Mouse (Mus musculus) heart, postnatal 0 days (tissue): Measurements from ENCODE around the gene Ywhag. TPM values are rescaled to one million over a fixed set of nuclear protein-coding genes. Genes with fewer than 3 reads are reported as not detected.

ENCODE experiments used
- ATAC-seq: fragments of 200-750 bp; cut with Nextera tagmentation; 2 replicates; pipeline ENCODE4 v1.8.0; 2017; ENCODE audit warnings: low read depth, moderate number of reproducible peaks, moderate library complexity; ENCODE audit not compliant: insufficient read depth
- DNase-seq: peaks from one replicate; pipeline ENCODE4 v3.0.0-alpha.2; 2016; ENCODE audit warnings: low spot score
- H3K27ac ChIP-seq: fragments of 300-500 bp; sonication (generic); 2 replicates; pipeline ENCODE4 v1.5.1; 2014; ENCODE audit warnings: low read depth, mild to moderate bottlenecking
- H3K27me3 ChIP-seq: fragments of 300-500 bp; sonication (generic); 2 replicates; pipeline ENCODE4 v1.6.1; 2014; ENCODE audit warnings: low read length, mixed read lengths; ENCODE audit not compliant: control insufficient read depth, insufficient read depth
- H3K36me3 ChIP-seq: fragments of 300-500 bp; sonication (generic); replicated peaks from 2 replicates; pipeline ENCODE4 v1.6.1; 2014; ENCODE audit warnings: low read length, mixed read lengths; ENCODE audit not compliant: control insufficient read depth, insufficient read depth
- H3K4me1 ChIP-seq: fragments of 300-500 bp; sonication (generic); 2 replicates; pipeline ENCODE4 v1.6.1; 2014; ENCODE audit warnings: antibody characterized with exemption; ENCODE audit not compliant: control insufficient read depth, insufficient read depth
- H3K4me2 ChIP-seq: fragments of 300-500 bp; sonication (generic); 2 replicates; pipeline ENCODE4 v1.6.1; 2014; ENCODE audit warnings: low read depth, mild to moderate bottlenecking, low read length, moderate library complexity
- H3K4me3 ChIP-seq: fragments of 300-500 bp; sonication (generic); 2 replicates; pipeline ENCODE4 v1.5.1; 2014; ENCODE audit warnings: low read depth, low read length
- H3K9ac ChIP-seq: fragments of 300-500 bp; sonication (generic); replicated peaks from 2 replicates; pipeline ENCODE4 v1.6.1; 2014; ENCODE audit warnings: low read depth, low read length, mixed read lengths
- H3K9me3 ChIP-seq: fragments of 300-500 bp; sonication (generic); replicated peaks from 2 replicates; pipeline ENCODE4 v1.6.1; 2016; ENCODE audit warnings: low read length; ENCODE audit not compliant: control insufficient read depth
- CTCF ChIP-seq: IDR thresholded peaks from 2 replicates; pipeline ENCODE4 v1.5.1; 2016; ENCODE audit warnings: antibody characterized with exemption, control low read depth, low read depth
- EP300 ChIP-seq: IDR thresholded peaks from 2 replicates; pipeline ENCODE4 v1.6.1; 2016; ENCODE audit warnings: antibody characterized with exemption, low read depth
- WGBS: fragments of 180-500 bp; shearing (Covaris S2); extraction: QIAGEN DNeasy Blood & Tissue Kit; methylation state at CpG from one replicate; pipeline ENCODE4 v1.1.7; 2014; 5-methylcytosine and 5-hydroxymethylcytosine counted together
- polyA plus RNA-seq: library from polyadenylated mRNA; unstranded; fragments of >200 nt; fragmentation: Nextera tagmentation; extraction: Ambion mirVana; gene quantifications from 2 replicates; pipeline ENCODE4 v1.2.1, GENCODE M21; 2015
- total RNA-seq: library from RNA; depleted of rRNA; stranded (reverse); fragments of >200 nt; gene quantifications from 2 replicates; pipeline ENCODE4 v1.2.3, GENCODE M21; 2014; ENCODE audit warnings: low replicate concordance

The Ywhag gene
- total and polyA plus RNA-seq, 2 experiments from 2014 or later, result 67.2 to 149 TPM

GRCm38 (mm10) chr5:135935641-135936190 lies 1.3 kb upstream of the Ywhag start:
- TF ChIP-seq EP300, result no peak
- TF ChIP-seq CTCF, result no peak
- ATAC-seq (no peak), DNase-seq (no peak)
- Histone ChIP-seq H3K9ac (no peak overlapping the region), H3K27ac (peak overlapping the region; percentile 77; the same call in 1 of the 2 replicates), H3K27me3 (no peaks in the 10 kb centered on the region), H3K4me2 (no peak overlapping the region; the same call in 1 of the 2 replicates), H3K4me3 (no peak overlapping the region), H3K9me3 (no peaks in the 10 kb centered on the region), H3K36me3 (peaks cover 11% of the 10 kb centered on the region), H3K4me1 (peaks cover 12% of the 10 kb centered on the region)
- WGBS, result 78% methylated on average over 6 of the region's 6 CpGs

GRCm38 (mm10) chr5:135935176-135935523 lies 734 bp upstream of the Ywhag start:
- H3K27me3 ChIP-seq, result no peaks in the 10 kb centered on the region
- no peak for TF ChIP-seq CTCF
- no peak for TF ChIP-seq EP300
- ATAC-seq, result peak; percentile 1; the same call in 1 of the 2 replicates

GRCm38 (mm10) chr5:135933900-135934441 lies 445 bp downstream of the Ywhag start:
- ATAC-seq, result peak; percentile 49
- TF ChIP-seq EP300 (no peak), CTCF (no peak)
- H3K9ac ChIP-seq, result peak overlapping the region; percentile 89

More at GRCm38 (mm10) chr5:135935176-135935523, 734 bp upstream of the Ywhag start:
- Histone ChIP-seq H3K4me3 (peak overlapping the region; percentile 96; the same call in 1 of the 2 replicates), H3K9ac (no peak overlapping the region), H3K36me3 (peaks cover 17% of the 10 kb centered on the region), H3K4me2 (peak overlapping the region; percentile 76), H3K9me3 (no peaks in the 10 kb centered on the region), H3K4me1 (peaks cover 12% of the 10 kb centered on the region), H3K27ac (peak overlapping the region; percentile 77)
- 56% methylated on average over 7 of the region's 7 CpGs for WGBS
- no peak for DNase-seq

GRCm38 (mm10) chr5:135933222-135933899 lies 1.1 kb downstream of the Ywhag start:
- WGBS, result 4% methylated on average over 11 of the region's 12 CpGs
- Histone ChIP-seq H3K4me3 (peak overlapping the region; percentile 96), H3K4me1 (peaks cover 12% of the 10 kb centered on the region), H3K9ac (peak overlapping the region; percentile 89), H3K27me3 (no peaks in the 10 kb centered on the region), H3K4me2 (peak overlapping the region; percentile 76), H3K9me3 (no peaks in the 10 kb centered on the region), H3K36me3 (peaks cover 32% of the 10 kb centered on the region), H3K27ac (peak overlapping the region; percentile 99)
- no peak for DNase-seq
- no peak for ATAC-seq
- TF ChIP-seq EP300 (no peak), CTCF (no peak)

More at GRCm38 (mm10) chr5:135933900-135934441, 445 bp downstream of the Ywhag start:
- H3K27me3 ChIP-seq, result no peaks in the 10 kb centered on the region
- DNase-seq, result peak; percentile 36
- H3K4me2 ChIP-seq, result peak overlapping the region; percentile 76
- under 1% methylated on average over 33 of the region's 35 CpGs for WGBS
- H3K9me3 ChIP-seq, result no peaks in the 10 kb centered on the region
- peaks cover 12% of the 10 kb centered on the region for H3K4me1 ChIP-seq
- H3K4me3 ChIP-seq, result peak overlapping the region; percentile 96
- H3K27ac ChIP-seq, result peak overlapping the region; percentile 99
- H3K36me3 ChIP-seq, result peaks cover 28% of the 10 kb centered on the region

GRCm38 (mm10) chr5:135932359-135932758 lies 2.1 kb downstream of the Ywhag start:
- no peak overlapping the region for H3K9ac ChIP-seq
- DNase-seq (no peak), ATAC-seq (no peak)
- WGBS, result 41% methylated on average over 2 of the region's 2 CpGs
- peaks cover 12% of the 10 kb centered on the region for H3K4me1 ChIP-seq
- peak overlapping the region; percentile 76 for H3K4me2 ChIP-seq
- no peak overlapping the region for H3K4me3 ChIP-seq
- TF ChIP-seq CTCF (no peak), EP300 (no peak)
- peaks cover 41% of the 10 kb centered on the region for H3K36me3 ChIP-seq
- H3K9me3 ChIP-seq, result no peaks in the 10 kb centered on the region
- no peak overlapping the region for H3K27ac ChIP-seq
- H3K27me3 ChIP-seq, result no peaks in the 10 kb centered on the region
